Mouse (Mus musculus) common myeloid progenitor, adult 5-6 weeks (primary cell): Measurements from ENCODE around the gene Gm14440. TPM values are rescaled to one million over a fixed set of nuclear protein-coding genes. Genes with fewer than 3 reads are reported as not detected.
"Not testable (repeated sequence)": the region's sequence is repeated elsewhere in the genome, so short reads cannot be mapped to it uniquely, and the experiment has no call there.

Source experiments
- ATAC-seq: replicated peaks from 2 replicates; pipeline ENCODE4 v1.8.0; 2016; ENCODE audit warnings: low read depth, mild to moderate bottlenecking, moderate TSS enrichment, inconsistent platforms; ENCODE audit not compliant: poor library complexity, severe bottlenecking
- total RNA-seq: library from RNA; stranded (forward); fragments of 200-1000, 187-1606 nt; gene quantifications from 2 replicates; pipeline ENCODE4 v1.2.3, GENCODE M21; 2017

The Gm14440 gene
- 14.1 TPM in 1 of 2 replicates, not detected in the other for total RNA-seq

DNA sequence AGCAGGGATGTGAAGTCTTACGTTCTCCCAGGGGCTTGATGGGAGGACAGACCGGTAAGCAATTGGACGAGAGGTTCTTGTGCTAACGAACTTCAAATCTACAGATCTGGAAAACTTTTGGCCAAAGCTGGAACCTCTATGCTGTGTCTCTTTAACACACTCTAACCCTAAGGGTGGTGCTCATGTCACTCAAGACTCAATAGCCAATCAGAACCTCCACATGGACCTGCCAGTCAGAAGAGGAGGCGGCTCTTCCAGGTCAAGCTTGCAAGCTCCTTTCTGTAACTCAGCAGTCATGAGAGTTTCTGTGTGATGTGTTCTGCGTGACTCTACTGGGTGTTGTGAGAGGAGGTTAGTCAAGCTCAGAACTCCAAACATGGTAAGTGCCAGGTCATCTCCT, at the start of gene Gm14440:
Gm14440 (plus strand) TSS at position 301 of the 400 bp plus-strand sequence.
- ATAC-seq, result not testable (repeated sequence)

Other genes with a start within 250 kb of the Gm14440 start
- not detected in 2 replicates for gene Gm14393, start 207.3 kb upstream of the Gm14440 start, total RNA-seq
- 12.4 and 18.3 TPM in 2 replicates for gene Gm14399, start 133.1 kb upstream of the Gm14440 start, total RNA-seq
- gene Gm14443, start 99.3 kb upstream of the Gm14440 start, total RNA-seq, result 0.24 and 0.50 TPM in 2 replicates
- gene Gm14391, start 68.2 kb upstream of the Gm14440 start, total RNA-seq, result 14.6 and 17.7 TPM in 2 replicates
- gene Gm4631, start 63.1 kb downstream of the Gm14440 start, total RNA-seq, result 24.7 and 26.8 TPM in 2 replicates
- 11.5 and 11.8 TPM in 2 replicates for gene Zfp968, start 97.3 kb downstream of the Gm14440 start, total RNA-seq
- gene Gm4724, start 160.7 kb downstream of the Gm14440 start, total RNA-seq, result 8.4 and 9.9 TPM in 2 replicates
- 14.6 and 21.5 TPM in 2 replicates for gene Zfp965, start 194.9 kb downstream of the Gm14440 start, total RNA-seq